Comparison of ENCODE assay signal across 12 mouse cellular contexts in genomic region chrX:169827720-169828119, GRCm38 (mm10). TPM values are rescaled to one million over a fixed set of nuclear protein-coding genes. Genes with fewer than 3 reads are reported as not detected.
DNase-seq lines count a peak whose midpoint lies in the region; ATAC-seq lines count a peak whose summit lies in the region.
"Had no signal": no experiment of that assay in that cellular context is flagged by ENCODE, and none has a peak within 500 bp of the region (broad histone marks: within the 10 kb centered on the region; RNA-seq: fewer than 3 reads in every experiment).

No protein-coding gene starts in this region.

- H3K36me3 ChIP-seq in kidney, embryonic 16.5 days (ENCODE audit: insufficient read depth, low read length): no peaks in the 10 kb centered on the region
- H3K36me3 ChIP-seq in forebrain, embryonic 10.5 days (replicated peaks): no peaks in the 10 kb centered on the region
- no peaks in the 10 kb centered on the region for H3K36me3 ChIP-seq in hindbrain, embryonic 11.5 days (ENCODE audit: control insufficient read depth, insufficient read depth, low read length)
- no peaks in the 10 kb centered on the region for H3K36me3 ChIP-seq in midbrain, embryonic 15.5 days (replicated peaks)

- H3K4me2 ChIP-seq in kidney, embryonic 16.5 days (replicated peaks; ENCODE audit: low read depth, low read length): 0 out of 2 replicates have a peak overlapping the region, but pooled peaks have one; percentile 12
- H3K4me2 ChIP-seq in hindbrain, embryonic 11.5 days (replicated peaks; ENCODE audit: low read depth, low read length): peak overlapping the region; percentile 35
- peak overlapping the region; percentile 42 for H3K4me2 ChIP-seq in midbrain, embryonic 15.5 days

- no peaks in the 10 kb centered on the region for H3K9me3 ChIP-seq in kidney, embryonic 16.5 days (ENCODE audit: low read length)
- H3K9me3 ChIP-seq in forebrain, embryonic 10.5 days: no peaks in the 10 kb centered on the region
- H3K9me3 ChIP-seq in hindbrain, embryonic 11.5 days (ENCODE audit: control insufficient read depth, low read length): no peaks in the 10 kb centered on the region
- no peaks in the 10 kb centered on the region for H3K9me3 ChIP-seq in midbrain, embryonic 15.5 days

- WGBS in kidney, embryonic 16.5 days: 39% methylated on average over 7 of the region's 7 CpGs
- 27% methylated on average over 7 of the region's 7 CpGs for WGBS in forebrain, embryonic 10.5 days
- 12% methylated on average over 7 of the region's 7 CpGs for WGBS in hindbrain, embryonic 11.5 days
- 22% methylated on average over 7 of the region's 7 CpGs for WGBS in midbrain, embryonic 15.5 days

- no peak for ATAC-seq in kidney, embryonic 16.5 days (ENCODE audit: low FRiP score, low TSS enrichment)
- 0 out of 2 replicates have a peak, but pooled peaks have one; percentile 1 for ATAC-seq in hindbrain, embryonic 11.5 days (ENCODE audit: low FRiP score)
- peak; percentile 59; the same call in 1 of the 2 replicates for ATAC-seq in midbrain, embryonic 15.5 days (replicated peaks)

- H3K4me3 ChIP-seq in kidney, embryonic 16.5 days (ENCODE audit: low read length): no peak overlapping the region
- H3K4me3 ChIP-seq in forebrain, embryonic 10.5 days: peak overlapping the region; percentile 30; the same call in 1 of the 2 replicates
- H3K4me3 ChIP-seq in hindbrain, embryonic 11.5 days (ENCODE audit: low read depth, low read length): peak overlapping the region; percentile 23
- H3K4me3 ChIP-seq in midbrain, embryonic 15.5 days: peak overlapping the region; percentile 19

- peaks cover 11% of the 10 kb centered on the region; the same call in 1 of the 2 replicates for H3K27me3 ChIP-seq in kidney, embryonic 16.5 days (ENCODE audit: insufficient read depth, low read length)
- peaks cover 89% of the 10 kb centered on the region for H3K27me3 ChIP-seq in forebrain, embryonic 10.5 days (ENCODE audit: poor library complexity, severe bottlenecking)
- no peaks in the 10 kb centered on the region for H3K27me3 ChIP-seq in hindbrain, embryonic 11.5 days (ENCODE audit: control insufficient read depth, insufficient read depth, low read length)
- no peaks in the 10 kb centered on the region for H3K27me3 ChIP-seq in midbrain, embryonic 15.5 days (replicated peaks)

- no peaks in the 10 kb centered on the region for H3K4me1 ChIP-seq in kidney, embryonic 16.5 days (ENCODE audit: insufficient read depth, low read length)
- peaks cover 33% of the 10 kb centered on the region for H3K4me1 ChIP-seq in forebrain, embryonic 10.5 days
- H3K4me1 ChIP-seq in hindbrain, embryonic 11.5 days (replicated peaks; ENCODE audit: control insufficient read depth, insufficient read depth, low read length): no peaks in the 10 kb centered on the region
- peaks cover 4% of the 10 kb centered on the region; the same call in 1 of the 2 replicates for H3K4me1 ChIP-seq in midbrain, embryonic 15.5 days

- no peak overlapping the region for H3K9ac ChIP-seq in kidney, embryonic 16.5 days (replicated peaks; ENCODE audit: low read length)
- peak overlapping the region; percentile 57; the same call in 1 of the 2 replicates for H3K9ac ChIP-seq in hindbrain, embryonic 11.5 days (ENCODE audit: low read depth, low read length)
- H3K9ac ChIP-seq in midbrain, embryonic 15.5 days: peak overlapping the region; percentile 16; the same call in 1 of the 2 replicates

- no peak for DNase-seq in kidney, adult 18-20 months
- peak; percentile 14 for DNase-seq in forebrain, embryonic 10.5 days (ENCODE audit: extremely low spot score, low spot score)
- DNase-seq in hindbrain, embryonic 11.5 days (ENCODE audit: low spot score): peak; percentile 35
- no peak for DNase-seq in right cerebral cortex, adult 18-20 months
- no peak for DNase-seq in ovary, postnatal 36 days (ENCODE audit: low spot score)
- DNase-seq in adrenal gland, postnatal 14 days: no peak
- DNase-seq: cerebellum, adult 11 months; gastrocnemius, postnatal 36 days had no signal

- no peak overlapping the region for H3K27ac ChIP-seq in kidney, embryonic 16.5 days (ENCODE audit: low read length)
- H3K27ac ChIP-seq in forebrain, embryonic 10.5 days: peak overlapping the region; percentile 83
- H3K27ac ChIP-seq in hindbrain, embryonic 11.5 days (ENCODE audit: low read depth, low read length): peak overlapping the region; percentile 81
- peak overlapping the region; percentile 76 for H3K27ac ChIP-seq in midbrain, embryonic 15.5 days

RNA-seq across cellular contexts. Expression of gene 4933400A11Rik, which starts 48.3 kb away (rescaled TPM):
- not detected in 2 replicates for polyA plus RNA-seq in kidney, embryonic 16.5 days (2015; fragmentation: Nextera tagmentation; extraction: Ambion mirVana)
- 0.16 and 0.17 TPM in 2 replicates for polyA plus RNA-seq in forebrain, embryonic 10.5 days (2016; fragmentation: Nextera tagmentation; extraction: Ambion mirVana)
- polyA plus RNA-seq in hindbrain, embryonic 11.5 days (2014; fragmentation: Nextera tagmentation; extraction: Ambion mirVana): 0.20 and 0.28 TPM in 2 replicates
- polyA plus RNA-seq in midbrain, embryonic 15.5 days (2015; fragmentation: Nextera tagmentation; extraction: Ambion mirVana): not detected in 2 replicates
- total RNA-seq in adrenal gland, postnatal 14 days (2021): not detected in 2 replicates
- total RNA-seq: gastrocnemius, postnatal 36 days; layer of hippocampus, postnatal 14 days had no signal
- polyA plus RNA-seq: activated CD4-positive, CD25-positive, alpha-beta regulatory T cell, adult 4 months had no signal

Comparison
In these comparisons a context has a peak if more than half of its experiments do, and no peak if none do; other contexts are left out.
1. DNase-seq: peak in forebrain, embryonic 10.5 days (single experiment) and hindbrain, embryonic 11.5 days (single experiment); none in kidney, adult 18-20 months (single experiment), right cerebral cortex, adult 18-20 months (single experiment), ovary, postnatal 36 days (single experiment) and adrenal gland, postnatal 14 days (single experiment).
2. Peak in every context shown above with its lines, with median percentiles within 50 percentile points of each other: H3K4me2 ChIP-seq.